Mouse (Mus musculus): ENCODE data around the gene Fam78b.
A peak's percentile ranks its signal among the peaks of the same experiment; 100 is the strongest.

Gene Fam78b

DNA sequence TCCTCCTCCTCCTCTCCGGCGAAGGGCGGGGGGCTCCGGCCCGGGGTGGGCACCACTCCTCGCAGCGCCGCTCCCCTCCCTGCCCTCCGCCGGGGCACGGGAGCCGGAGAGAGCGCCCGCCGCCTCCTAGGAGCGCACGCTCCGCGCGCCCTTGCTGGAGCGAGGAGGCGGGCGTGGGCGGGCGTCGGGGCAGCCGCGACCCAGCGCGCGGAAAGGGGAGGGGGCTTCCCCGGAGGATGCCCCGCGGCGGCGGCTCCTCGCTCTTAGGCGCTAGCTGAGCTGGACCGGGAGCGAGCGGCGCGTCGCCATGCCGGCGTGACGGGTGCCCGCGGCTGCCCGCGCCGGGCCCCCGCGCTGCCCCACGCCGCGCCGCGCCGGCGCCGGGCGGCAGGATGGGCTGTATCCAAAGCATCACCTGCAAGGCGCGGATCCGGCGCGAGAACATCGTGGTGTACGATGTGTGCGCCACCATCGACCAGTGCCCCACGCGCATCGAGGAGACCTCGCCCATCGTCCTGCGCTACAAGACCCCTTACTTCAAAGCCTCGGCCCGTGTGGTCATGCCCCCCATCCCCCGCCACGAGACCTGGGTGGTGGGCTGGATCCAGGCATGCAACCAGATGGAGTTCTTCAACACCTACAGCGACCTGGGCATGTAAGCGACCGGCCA, at the start of gene Fam78b:
Gene Fam78b (plus strand): TSS at position 244 of the 670 bp plus-strand sequence.
- peak in 1 of 2 experiments; percentile 5 for DNase-seq

DNA sequence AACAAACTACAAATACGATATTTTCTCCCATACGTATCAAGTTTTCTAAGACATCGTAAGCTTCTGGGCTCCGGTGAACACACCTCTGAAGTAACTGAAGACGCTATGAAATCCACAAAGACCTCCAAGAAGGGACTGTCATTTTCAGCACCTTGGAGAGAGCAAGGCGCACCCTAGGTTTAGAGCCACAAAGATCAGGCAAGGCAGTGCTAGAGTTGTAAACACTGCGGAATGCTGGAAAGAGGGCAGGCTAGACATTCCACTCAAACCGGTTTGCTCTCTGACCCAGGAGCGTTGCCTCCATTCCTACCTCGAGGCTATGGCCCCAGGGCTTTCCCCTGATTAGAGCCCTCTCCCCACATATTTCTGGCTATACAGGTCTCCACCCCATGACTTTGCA, 36.7 kb upstream of the Fam78b start:
- no peak for DNase-seq

DNA sequence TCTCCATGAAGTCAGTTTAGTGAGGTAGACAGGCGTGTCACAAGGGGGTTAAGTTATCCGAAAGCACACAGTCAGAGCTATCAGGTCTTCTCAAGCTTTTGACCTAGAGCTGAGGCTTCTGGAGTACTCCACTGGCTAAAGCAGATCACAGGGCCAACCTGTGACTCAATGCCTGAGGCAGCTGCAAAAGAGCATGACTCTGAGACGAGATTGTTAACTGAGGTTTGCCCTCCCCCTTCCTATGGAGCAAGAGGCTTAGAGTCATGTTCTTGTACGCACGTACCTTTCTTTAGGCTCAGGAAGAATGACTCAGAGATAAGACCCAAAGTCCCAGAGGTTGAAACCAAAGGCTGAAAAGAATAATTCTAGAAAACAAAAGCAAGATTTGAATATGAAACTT, 32.9 kb upstream of the Fam78b start:
- DNase-seq: no peak

DNA sequence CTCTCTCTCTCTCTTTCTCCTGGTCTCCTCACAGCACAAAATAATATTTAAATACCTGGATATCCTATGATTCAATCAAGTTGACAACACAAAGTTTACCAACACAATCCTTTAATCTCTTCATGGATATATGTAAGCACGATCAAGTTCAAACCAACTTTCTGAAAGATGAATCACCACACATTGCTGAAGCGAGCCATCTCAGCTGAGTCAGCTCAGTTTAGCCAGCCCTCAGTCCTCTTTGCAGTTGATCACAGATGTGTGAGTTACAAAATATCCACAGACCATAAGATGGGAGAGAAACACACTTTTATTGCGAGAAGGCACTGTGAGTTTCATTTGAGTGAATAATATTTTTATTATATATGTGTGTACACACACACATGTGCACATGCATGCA, 27.5 kb upstream of the Fam78b start:
- DNase-seq: no peak

DNA sequence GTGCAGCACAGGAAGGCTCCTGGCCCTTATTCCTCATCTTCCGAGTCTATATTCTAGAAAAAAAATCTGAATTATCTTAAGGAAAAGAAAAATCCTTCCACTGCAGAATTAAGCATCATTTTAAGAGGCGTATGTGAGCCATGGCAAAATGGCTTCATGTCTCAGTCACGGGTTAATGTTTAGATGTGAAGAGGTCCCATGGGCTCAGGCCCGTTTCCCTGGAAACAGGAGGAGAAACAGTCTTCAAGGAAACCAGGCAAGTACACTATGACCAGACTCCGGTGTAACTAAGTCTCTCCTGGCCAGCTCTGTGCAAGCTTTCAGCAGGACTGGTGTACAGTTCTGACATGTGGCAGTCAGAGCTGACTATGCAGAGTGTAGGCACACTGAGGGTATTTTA, 22.6 kb upstream of the Fam78b start:
- no peak for DNase-seq

DNA sequence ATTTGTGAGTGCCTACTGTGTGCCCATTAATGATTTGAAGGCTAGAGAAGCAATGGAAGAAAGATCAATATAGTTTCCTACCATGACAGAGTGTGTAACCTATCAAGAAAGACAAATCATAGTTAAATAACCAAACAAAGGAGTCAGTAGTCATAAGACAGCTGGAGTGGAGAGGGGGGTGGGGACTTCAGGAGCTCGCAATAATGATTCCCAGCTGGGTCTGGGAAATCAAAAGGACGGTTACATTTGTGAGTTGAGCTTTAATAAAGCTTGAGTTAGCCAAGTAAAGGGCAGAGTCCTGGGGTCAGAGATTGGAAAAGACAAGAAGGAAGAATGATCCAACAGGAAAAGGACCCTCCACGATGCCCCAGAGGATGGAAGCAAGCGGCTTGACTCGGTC, 7.0 kb upstream of the Fam78b start:
- DNase-seq: no peak

DNA sequence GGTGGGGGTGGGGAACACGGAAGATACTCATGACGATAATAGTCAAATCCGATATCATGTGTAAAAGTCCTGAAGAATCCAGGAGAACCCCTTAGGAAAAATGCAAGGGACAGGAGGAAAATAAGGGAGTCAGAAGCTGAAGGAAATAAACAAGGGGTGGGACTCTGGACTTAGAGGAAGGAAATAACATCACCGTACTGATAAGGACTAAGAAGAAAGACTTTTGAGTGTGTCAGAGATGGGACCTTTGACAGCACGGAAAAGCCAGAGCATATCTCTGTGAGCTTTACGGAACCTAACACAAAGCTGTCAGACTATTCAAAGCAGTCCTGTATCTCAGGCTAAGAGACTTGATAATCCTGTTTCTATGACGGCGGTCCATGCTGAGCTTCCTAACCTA, 5.0 kb upstream of the Fam78b start:
- no peak for DNase-seq

DNA sequence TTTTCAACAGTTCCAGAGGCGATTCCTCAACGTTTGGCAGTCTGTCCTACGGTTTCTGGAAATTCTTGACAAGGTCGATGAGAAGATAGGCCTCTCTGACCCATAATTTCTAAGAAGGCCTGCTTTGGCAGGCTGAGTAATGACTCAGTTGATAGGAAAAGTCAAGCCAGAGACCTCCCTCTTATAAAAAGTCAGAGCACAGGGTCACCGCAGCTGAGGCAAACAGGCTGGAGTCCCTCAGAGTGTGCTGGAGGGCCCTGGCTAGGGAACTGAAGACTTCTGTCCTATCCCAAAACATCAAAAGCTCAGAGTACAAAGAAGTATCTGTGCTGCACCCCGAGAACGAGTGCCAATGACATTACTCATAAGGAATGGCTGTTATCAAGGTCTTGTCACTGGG, 4.4 kb upstream of the Fam78b start:
- DNase-seq: no peak

DNA sequence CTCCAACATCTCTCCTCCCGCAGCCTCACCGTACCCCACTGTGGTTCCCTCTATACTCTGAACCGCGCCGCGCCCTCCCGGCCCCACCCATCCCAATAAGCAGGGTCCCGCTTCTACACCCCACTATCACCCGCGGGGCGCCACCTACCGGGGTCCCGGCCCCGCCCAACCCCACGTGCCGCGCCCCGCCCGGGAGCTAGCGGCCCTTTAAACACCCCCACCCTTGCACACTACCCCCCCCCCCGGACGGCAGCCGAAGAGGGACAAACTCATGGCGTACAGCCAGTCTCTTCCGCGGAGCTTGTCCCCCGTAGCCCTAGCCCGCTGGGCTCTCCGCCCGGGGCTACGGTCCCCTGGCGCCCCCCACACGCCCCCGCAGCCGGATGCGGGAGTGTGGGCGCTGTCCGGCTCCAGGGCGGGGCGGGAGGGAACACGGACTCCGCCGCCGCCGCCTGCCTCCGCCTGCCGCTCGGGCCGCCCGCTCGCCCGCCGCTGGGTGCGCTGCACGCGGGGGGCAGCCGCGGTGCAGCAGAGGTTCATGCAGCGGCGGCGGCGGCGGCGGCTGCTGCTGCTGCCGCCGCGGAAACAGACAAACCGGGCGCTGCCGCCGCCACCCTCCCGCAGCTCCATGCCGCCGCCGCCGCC, 566 bp upstream of the Fam78b start:
- peak; percentile 39 to 42 for DNase-seq

DNA sequence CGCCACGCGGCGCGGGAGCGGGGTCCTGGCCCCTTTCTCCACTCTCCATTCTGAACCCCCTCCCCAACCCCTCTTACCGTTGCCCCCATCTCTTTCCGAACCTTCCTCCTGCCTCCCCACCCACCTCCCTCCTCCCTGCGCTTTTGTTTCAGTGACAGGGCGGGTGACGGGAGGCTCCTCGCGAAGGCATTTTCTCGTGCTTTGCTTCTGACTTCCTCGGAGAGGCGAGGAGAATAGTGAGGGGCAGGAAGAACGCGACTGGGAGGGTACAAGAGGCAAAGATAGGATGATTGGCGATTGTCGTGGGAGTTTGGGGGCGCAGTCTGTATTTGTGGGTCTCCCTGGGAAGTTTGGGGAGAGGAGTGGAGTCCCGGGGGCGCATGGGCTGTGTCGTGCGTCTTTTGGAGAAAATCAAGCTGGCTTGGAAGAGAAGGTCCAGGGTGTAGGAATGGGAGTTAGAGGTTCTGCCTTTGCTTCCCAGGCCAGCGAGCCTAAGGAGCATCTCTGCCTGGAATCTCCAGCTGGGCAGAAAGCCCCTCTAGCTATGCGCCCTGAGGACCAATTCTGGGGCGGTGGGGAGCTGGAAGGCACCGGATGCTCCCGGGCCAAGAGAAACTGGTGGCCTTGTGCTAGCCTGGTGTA, 748 bp downstream of the Fam78b start:
- DNase-seq: no peak

DNA sequence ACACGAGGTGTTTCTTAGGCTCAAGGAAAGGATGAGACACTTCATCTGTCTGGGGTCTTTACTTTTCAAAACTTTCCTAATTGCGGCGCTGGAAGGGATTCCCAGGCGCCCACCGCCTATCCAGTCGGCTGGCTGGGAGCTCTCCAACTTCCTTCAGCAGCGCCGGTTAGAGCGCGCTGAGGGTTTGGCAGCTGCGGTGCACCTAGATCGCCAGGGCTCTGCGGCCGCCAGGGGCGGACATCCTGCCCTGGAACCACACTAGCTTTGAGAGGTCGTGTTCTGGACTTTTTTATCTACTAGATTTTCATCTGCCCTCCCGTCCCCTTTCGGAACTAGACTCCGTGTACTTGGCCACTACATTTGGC, 1.3 kb downstream of the Fam78b start:
- no peak for DNase-seq

DNA sequence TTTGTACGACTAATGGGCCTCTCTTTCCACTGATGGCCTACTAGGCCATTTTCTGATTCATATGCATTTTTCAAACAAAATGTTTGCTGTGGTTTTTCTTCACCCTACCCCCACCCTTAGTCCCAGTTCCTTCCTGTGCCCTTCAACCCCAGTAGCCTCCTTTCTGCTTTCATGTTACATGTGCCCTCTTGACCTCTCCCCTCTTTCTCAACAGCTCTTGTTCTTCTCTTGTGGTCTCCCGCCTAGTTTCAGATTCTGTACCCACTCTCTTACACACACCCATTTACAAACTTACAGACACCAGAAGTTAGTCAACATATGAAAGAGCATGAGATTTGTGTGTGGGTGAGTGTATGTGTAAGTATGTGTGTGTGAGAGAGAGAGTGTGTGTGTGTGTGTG, 3.4 kb downstream of the Fam78b start:
- DNase-seq: no peak

DNA sequence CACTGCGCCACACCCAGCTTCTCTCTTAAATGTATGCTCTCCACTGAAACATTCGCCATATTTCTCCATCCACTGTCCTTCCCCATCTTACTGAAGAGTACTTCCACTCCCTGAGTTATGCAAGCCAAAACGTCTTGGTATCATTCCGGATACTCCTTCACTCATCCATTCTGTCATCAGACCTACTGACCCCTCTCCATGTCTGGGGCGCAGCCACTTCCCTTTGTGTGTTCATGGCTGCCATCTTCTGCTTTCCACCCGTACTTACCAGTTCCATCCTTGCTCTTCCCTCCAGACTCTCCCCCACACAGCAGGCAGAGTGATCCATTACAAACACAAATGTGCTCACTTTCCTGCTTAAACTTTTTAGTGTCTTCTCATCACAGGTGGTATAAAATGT, 6.1 kb downstream of the Fam78b start:
- no peak for DNase-seq

DNA sequence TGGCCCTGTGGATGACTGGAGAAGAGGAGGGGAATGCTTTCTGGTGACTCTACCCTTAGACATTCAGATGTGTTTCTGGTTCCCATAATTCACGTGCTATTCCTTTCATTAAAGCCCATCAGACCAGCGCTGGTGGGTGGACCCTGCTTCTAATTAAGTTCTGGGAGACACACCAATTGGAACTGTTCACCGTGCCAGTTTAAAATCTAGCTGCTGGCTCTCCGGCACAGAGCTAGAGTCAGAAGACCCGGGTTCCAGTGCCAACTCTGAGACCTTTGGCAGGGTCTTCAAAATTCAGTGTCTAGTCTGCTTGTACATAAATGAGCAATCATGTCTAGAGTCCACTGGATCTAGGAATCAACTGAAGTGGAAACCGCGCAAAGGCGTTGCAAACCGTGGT, 9.0 kb downstream of the Fam78b start:
- no peak for DNase-seq

DNA sequence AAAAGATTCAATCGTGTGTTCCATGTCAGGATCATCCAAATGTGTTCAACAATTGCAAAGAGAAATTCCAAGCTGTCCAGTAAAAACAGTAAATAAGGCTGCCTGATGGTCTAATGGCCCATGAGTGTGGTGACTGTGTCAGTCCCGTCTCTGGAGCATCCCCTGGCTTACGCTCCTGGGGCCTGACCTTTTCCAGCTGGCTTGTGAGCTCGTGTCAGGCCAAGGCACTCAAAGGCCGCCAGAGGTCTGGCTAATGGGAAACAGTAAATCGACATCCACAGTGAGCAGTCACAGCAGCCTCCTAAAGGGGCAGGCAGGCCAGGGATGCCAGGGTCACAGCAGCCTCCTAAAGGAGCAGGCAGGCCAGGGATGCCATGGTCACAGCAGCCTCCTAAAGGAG, 10.1 kb downstream of the Fam78b start:
- DNase-seq: no peak

DNA sequence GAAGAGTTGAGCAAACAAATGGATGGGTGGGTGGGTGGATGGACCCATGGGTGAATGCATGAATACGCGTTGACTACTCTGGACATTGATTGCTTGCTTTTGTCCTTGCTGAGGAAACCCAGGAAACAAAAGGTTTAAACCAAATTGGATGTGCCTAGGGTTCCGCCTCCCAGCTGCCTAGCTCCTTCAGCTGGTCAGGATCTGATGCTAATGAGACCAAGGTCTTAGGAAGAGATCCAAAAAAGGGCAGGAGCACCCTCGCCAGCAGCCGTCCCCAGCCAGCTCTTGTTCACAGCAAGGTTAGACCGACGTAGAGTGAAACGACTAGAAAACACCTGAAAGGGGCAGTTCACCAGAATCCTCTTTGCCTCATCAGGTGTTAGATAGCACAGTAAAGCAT, 11.4 kb downstream of the Fam78b start:
- no peak for DNase-seq

DNA sequence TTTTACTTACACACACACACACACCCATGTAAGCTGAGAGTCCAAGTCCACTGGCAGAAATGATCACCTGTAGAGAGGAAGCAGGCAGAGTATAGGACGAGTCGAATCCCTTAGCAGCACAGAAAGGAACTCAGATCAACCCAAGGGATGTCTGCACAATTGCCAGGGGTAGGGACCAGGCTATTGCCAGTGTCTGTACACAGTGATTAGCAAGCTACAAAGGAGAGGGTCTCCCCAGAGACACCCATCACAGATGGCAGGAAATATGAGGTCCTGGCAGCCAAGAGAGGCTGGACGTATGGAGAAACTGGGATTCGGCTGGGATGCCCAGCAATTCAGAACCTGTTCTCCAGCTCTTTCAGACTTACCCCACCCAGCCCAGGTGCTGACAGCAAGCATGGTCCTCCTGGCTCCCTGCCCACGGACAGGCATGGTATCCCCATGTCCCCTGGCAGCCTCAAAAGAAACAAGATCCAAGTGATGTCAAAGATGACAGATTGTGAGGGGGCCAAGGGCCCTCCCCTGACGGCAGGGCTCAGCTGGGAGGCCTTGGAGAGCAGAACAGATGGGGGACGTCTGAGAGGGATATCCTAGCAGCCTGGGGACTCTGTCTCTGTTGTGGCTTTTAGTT, 12.1 kb downstream of the Fam78b start:
- DNase-seq: no peak

DNA sequence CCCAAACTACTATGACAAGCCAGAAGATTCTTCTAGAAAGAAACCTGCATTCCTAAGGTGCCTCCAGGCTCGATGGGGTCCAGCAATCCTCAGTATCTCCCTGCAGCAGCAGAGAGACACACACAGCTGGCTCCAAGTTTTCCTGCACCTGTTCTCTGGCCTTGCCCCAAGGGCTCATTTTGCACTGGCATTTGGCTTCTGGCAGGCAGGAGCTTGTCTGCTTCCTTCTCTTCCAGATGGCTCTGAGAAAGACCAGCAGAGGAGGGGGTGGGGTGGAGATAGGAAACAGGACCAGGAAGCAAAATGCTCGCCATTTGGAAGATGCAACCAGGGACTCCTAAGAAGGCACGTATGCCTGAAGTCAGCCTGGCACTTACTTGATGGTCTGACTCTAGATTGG, 15.1 kb downstream of the Fam78b start:
- DNase-seq: no peak

DNA sequence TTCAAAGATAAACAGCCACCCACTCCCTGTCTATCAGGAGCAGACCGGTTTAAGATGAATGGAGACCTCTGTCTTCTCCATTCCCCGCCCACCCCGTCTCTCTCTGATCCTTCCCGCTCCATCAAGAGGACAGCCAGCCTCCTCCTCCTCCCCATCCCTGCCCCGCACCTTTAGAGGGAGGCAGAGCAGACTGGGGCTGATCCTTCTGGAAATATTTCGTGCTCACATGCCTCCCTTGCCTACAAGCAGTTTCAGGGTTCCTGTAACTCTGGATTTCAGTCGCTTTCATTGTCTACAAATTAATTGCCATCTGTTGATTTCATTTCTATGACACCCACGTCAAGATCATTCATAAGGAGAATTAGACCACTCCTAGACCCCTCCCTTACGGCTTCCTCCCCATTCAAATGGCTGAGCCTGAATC, 20.8 kb downstream of the Fam78b start:
- no peak for DNase-seq

DNA sequence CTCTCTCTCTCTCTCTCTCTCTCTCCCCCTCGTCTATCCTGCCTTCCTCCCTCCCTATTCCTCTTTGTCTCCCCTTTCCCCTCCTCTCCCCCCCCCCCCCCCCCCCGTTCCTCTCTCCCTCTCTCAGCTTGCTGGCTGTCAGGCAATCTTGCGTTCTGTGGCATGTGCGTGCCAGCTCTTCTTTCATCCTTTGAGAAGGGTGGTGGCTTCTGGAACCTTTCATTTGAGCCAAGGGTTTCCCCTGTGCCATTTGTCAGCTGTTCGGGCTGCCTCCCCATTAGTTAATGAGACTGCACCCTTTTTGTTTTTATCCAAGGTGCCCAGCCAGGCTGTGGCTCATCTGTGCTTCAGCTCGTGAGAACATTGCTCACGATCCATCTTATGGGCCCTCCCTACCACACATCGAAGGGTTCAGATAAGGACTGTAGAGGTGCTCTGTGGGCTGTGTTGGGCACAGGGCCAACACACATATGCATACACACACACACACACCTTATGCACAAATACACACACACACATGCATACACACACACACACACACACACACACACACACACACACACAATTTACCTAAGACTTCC, 21.4 kb downstream of the Fam78b start:
- no peak for DNase-seq

DNA sequence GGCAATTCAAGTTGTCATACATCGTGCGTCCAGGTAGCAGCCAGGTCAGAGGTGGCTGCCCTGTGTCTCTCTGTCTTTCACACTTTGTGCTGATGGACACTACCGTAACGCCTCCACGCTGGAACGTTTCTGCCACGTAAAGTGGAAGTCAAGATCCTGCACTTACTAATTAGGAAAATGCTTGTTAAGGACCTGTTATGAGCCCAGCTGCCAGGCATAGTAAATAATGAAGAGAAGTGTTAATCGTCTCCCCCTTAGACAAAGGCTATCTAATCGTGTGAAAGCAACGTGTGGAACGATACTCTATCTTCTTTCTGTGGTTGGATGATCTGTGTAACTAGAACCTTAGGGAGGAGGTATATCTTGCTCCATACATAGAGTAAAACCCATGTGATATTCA, 22.6 kb downstream of the Fam78b start:
- DNase-seq: no peak

DNA sequence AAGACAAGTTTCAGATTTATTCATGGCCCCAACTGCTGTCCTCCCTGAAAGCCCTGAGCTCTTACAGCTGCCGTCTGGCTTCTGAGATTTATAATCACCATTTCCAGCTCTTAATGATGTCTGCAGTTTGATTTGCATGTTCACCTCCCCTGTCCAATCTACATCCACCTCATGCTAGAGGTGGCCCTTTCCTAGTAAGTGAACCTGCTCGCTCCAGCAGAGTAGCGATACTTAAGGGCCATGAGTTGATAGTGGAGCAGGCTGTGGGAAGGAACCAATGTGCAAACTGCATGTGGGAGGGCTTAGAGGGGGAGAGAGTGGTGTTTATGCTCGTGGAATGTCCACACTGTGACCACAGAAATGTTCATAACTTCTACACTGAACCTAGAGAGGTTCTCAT, 23.7 kb downstream of the Fam78b start:
- no peak for DNase-seq

DNA sequence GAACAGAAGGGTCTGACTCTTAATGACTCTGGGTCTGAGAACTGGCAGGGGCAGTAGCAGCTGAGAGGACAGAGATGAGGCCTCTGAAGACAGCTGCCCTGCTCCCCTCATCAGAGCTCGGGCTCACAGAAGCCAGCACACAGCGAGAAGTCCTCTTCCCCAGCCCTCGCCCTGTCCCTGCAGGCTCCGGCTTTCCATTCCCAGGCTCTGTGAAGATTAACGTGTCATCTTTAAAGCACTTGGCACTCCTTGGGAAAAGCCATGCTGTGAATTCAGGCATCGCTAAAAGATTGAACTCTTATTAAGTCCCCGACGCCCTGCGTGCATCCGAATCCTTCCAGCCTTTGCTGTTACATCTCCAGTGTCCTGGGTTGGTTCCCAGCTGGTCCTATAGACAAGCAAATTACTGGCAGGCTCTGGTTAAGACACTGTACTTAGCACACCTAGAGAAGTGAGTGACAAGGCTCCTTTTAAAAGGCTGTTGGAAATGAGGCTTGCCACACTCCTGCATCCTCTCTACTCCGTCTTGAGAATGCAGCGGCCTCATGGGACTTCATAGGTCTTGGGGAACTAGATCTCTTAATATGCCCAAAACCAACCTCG, 30.9 kb downstream of the Fam78b start:
- no peak for DNase-seq

All from thymus, adult 18-20 months (tissue).